Mouse (Mus musculus) brown adipose tissue, adult 24 weeks (tissue): ENCODE results near the gene Timd2. TPM values are rescaled to one million over a fixed set of nuclear protein-coding genes. Genes with fewer than 3 reads are reported as not detected.
"Not testable (repeated sequence)": the region's sequence is repeated elsewhere in the genome, so short reads cannot be mapped to it uniquely, and the experiment has no call there.

Source experiments
- H3K27ac ChIP-seq: fragments of 200-500 bp; replicated peaks from 2 replicates; pipeline ENCODE4 v1.5.1; 2012; ENCODE audit warnings: low read depth, mild to moderate bottlenecking, low read length
- H3K4me1 ChIP-seq: fragments of 200-500 bp; 2 replicates; pipeline ENCODE4 v1.6.1; 2012; ENCODE audit warnings: low read length, mixed read lengths; ENCODE audit not compliant: control insufficient read depth, insufficient read depth, insufficient read length
- H3K4me3 ChIP-seq: fragments of 200-500 bp; 2 replicates; pipeline ENCODE4 v1.5.1; 2012; ENCODE audit warnings: low read depth, mild to moderate bottlenecking, low read length, moderate library complexity; ENCODE audit not compliant: insufficient read depth
- polyA plus RNA-seq: library from polyadenylated mRNA; stranded (reverse); fragments of >200 nt; gene quantifications from 2 replicates; pipeline ENCODE4 v1.2.4, GENCODE M21; 2012; ENCODE audit not compliant: missing spikeins, insufficient read depth, insufficient read length

Timd2 gene
- not detected in 2 replicates for polyA plus RNA-seq

DNA sequence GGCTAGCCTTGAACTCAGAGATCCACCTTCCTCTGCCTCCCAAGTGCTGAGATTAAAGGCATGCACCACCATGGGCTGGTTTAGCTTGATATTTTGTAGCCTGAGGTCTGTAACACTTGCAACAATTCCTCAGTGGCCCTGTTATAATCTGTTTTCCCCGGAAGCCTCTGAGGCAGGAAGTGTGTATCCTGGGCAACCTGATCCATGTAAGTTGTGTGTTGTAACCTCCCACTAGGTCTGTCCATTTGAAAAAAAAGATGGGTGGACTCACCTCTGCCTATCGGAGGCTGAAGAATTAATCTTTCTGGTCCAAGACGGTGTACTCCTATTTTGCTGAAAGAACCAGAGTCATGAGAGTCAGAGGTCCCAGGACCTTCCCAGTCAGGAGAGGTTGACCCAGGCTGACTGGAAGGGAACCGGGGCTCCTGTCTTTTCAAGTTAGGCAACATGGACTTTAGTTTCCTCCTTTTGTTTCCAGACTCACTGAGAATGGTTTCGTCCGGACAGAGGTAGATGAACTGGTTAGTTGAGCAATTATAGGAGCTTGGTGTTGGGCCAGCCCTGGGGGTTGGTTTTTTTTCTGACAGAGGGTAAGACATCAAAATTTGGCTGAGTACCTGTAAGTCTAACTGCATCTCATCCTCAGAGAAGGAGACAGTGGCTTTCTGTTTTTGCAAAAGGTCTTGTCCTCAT lies at the start of gene Timd2:
TSS of gene Timd2 (minus strand) at position 398 of the 693 bp plus-strand sequence.
- H3K4me1 ChIP-seq: no peaks in the 10 kb centered on the region
- no peak within 1 kb of the TSS for H3K4me3 ChIP-seq
- H3K27ac ChIP-seq: no peak within 1 kb of the TSS

DNA sequence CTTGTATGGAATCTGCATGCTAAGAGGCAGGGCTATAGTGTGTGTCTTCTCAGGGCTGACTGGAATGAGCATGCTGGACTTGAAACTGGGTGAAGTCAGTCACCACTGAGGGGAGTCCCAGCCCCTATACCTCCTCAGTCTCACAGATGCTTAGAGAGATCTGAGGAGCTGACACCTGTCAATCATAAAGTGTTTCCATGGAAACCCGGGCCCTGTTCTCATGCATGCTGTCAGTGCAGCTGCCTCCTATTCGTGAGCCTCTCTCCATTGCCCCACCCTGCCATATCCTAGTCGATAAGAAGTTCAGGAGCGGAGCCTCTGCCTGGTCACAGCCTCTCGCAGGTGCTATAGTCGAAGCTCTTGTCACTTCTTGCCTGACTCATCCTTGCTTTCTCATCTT lies 48.9 kb upstream of the Timd2 start:
- H3K4me1 ChIP-seq, H3K4me3 ChIP-seq, H3K27ac ChIP-seq: not testable (repeated sequence)

DNA sequence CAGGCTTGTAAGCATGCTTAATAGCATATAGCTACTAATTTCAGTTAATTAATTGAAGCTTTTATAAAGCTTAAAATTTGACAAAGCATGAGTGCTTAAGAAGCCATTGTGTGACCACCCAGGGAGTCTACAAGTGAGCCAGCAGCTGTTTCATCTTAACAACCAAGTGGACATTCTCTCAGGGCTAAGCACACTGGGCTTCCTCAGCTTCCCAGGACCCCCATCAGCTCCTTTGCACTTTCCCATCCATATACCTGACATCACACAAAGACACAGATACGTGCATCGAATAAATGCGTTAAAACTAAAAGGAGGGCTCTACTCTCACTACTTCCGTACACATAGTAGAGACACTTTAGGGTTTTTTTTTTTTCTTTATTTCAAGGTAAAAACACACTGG lies 47.8 kb upstream of the Timd2 start:
- H3K4me3 ChIP-seq: no peak overlapping the region
- H3K4me1 ChIP-seq: no peaks in the 10 kb centered on the region
- H3K27ac ChIP-seq: no peak overlapping the region

GRCm38 (mm10) chr11:46753662-46754061 lies 46.8 kb upstream of the Timd2 start:
- Histone ChIP-seq H3K4me3 (no peak overlapping the region), H3K27ac (no peak overlapping the region), H3K4me1 (no peaks in the 10 kb centered on the region)

- Histone ChIP-seq H3K27ac (no peak overlapping the region), H3K4me1 (no peaks in the 10 kb centered on the region), H3K4me3 (no peak overlapping the region)
Observed at GRCm38 (mm10) chr11:46747996-46748395, 41.1 kb upstream of the Timd2 start.

- Histone ChIP-seq H3K4me3 (no peak overlapping the region), H3K27ac (no peak overlapping the region), H3K4me1 (no peaks in the 10 kb centered on the region)
Observed at GRCm38 (mm10) chr11:46741716-46742115, 34.9 kb upstream of the Timd2 start.

DNA sequence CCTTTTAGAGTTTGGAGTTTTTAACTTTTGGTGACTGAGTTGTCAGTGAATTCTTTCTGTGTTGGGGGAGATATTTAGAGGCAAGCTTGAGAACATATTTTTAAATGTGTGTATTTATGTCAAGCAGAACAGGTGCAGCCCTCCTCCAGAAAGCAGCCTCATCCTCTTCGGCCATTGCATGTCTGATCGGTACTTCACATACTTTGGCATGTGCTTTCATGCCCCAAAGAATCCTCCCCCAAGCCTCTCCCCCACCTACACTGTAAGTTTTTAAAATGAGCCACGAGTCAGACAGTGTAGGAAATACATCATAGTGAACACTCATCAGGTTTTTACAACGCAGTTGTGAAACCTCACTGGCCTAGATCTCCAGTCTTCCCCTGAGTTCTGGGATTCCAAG lies 34.0 kb upstream of the Timd2 start:
- Histone ChIP-seq H3K4me3 (no peak overlapping the region), H3K27ac (no peak overlapping the region), H3K4me1 (no peaks in the 10 kb centered on the region)

- Histone ChIP-seq H3K27ac (no peak overlapping the region), H3K4me1 (no peaks in the 10 kb centered on the region), H3K4me3 (no peak overlapping the region)
Observed at GRCm38 (mm10) chr11:46739501-46739900, 32.6 kb upstream of the Timd2 start.

- H3K27ac ChIP-seq, H3K4me1 ChIP-seq, H3K4me3 ChIP-seq: not testable (repeated sequence)
Observed at GRCm38 (mm10) chr11:46735076-46735475, 28.2 kb upstream of the Timd2 start, which contains the start of gene Havcr1. Havcr1 (plus strand) TSS chr11:46735080.

- Histone ChIP-seq H3K4me3 (no peak overlapping the region), H3K27ac (no peak overlapping the region), H3K4me1 (no peaks in the 10 kb centered on the region)
Observed at GRCm38 (mm10) chr11:46734617-46735016, 27.8 kb upstream of the Timd2 start.

DNA sequence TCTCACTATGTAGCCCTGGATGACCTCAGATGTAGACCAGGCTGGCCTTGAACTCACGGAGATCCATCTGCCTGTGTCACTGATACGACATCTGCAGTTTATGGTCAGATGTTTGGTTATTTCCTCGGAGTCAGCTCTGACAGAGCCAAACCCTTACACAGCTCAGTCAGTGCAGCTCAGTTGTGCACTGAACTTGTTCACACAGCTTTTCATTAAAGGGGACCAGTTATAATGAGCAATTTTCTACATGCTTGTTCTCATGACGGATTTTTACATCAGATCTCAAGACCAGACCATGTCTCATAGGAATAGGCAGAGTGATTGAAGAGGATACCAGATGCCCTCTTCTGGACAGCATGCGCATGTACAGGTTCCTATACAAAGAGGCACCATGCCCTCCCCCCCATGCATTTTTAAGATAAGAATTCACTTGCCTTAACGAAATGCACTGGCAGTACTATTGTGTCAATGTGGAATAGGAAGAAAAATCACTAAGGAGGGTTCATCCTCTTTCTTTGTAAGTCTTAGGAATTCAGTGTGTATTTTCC lies 26.5 kb upstream of the Timd2 start:
- no peaks in the 10 kb centered on the region for H3K4me1 ChIP-seq
- no peak overlapping the region for H3K27ac ChIP-seq
- H3K4me3 ChIP-seq: no peak overlapping the region

DNA sequence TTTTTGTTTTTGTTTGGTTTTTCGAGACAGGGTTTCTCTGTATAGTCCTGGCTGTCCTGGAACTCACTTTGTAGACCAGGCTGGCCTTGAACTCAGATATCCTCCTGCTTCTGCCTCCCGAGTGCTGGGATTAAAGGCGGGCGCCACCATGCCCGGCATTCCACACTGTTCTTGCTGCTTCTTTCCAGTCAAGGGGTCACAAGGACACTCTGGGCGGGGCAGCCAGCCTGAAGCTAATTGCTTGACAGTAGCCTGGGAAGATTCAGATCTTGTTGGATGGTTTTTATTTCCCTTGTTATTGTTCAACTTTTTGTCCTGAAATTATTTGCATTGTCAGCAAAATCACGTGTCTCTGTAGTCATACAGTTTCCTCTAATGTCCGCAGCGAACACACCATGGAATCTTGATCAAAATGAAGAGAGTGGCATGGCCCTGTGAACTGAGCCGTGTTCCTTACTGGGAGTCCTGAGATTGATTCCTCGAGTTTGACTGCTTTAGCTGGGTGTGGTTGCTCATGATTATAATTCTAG lies 24.7 kb upstream of the Timd2 start:
- H3K4me3 ChIP-seq: no peak overlapping the region
- no peaks in the 10 kb centered on the region for H3K4me1 ChIP-seq
- H3K27ac ChIP-seq: no peak overlapping the region

DNA sequence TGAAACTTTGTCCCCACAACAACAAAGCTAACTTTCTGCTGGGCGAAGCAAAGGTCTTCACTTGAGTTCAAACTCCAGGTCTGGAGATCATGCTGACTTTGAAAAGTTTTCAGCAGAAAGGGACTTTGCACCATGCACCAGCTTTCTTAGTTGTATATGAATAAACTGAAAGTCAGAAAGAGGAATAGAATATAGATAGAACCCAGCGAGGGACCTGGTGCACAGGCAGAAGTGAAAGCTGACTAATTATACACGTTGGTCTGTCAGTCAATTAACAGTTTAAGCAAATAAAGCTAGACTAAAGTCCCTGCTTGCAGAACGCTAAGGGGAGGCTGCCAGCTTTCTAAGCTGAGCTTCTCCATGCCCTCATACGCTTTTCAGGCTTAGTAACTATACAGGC lies 8.0 kb downstream of the Timd2 start:
- Histone ChIP-seq H3K4me3 (no peak overlapping the region), H3K27ac (no peak overlapping the region), H3K4me1 (no peaks in the 10 kb centered on the region)

- no peaks in the 10 kb centered on the region for H3K4me1 ChIP-seq
- H3K4me3 ChIP-seq: no peak overlapping the region
- H3K27ac ChIP-seq: no peak overlapping the region
Observed at GRCm38 (mm10) chr11:46698278-46698655, 8.6 kb downstream of the Timd2 start.

DNA sequence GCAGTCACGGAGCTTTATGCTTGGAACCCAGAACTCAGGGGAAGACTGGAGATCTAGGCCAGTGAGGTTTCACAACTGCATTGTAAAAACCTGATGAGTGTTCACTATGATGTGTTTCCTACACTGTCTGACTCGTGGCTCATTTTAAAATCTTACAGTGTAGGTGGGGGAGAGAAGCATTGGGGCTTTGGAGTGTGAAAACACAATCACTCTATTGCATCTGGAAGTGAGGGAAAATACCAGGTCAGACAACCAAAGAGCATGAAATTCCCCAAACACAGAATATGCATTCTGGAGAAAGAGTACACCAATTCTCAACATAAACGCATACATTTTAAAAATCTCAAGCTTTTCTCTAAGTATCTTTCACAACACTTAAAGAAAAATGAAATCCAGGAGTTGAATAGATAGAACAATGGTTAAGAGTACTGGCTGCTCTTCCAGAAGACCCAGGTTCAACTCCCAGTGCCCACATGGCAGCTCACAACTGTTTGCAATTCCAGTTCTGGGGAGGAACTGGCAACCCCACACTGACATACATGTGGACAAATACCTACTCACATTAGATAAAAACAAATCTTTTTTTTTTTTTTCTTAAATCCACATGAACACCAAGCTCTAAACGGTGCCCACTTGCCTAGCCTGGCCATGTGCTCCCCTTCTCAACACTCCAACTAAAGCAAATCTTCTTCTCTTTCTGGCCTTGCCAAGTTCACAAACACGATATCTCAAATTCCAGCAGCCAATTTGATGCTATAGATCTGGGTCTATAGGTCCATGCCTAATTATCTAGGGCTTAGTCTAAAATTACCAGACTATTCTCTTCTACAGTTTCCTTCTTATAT lies 9.2 kb downstream of the Timd2 start:
- Histone ChIP-seq H3K27ac (no peak overlapping the region), H3K4me3 (no peak overlapping the region), H3K4me1 (no peaks in the 10 kb centered on the region)
